Mouse (Mus musculus) midbrain, embryonic 11.5 days (tissue): ENCODE results near the gene Cracr2b. TPM values are rescaled to one million over a fixed set of nuclear protein-coding genes. Genes with fewer than 3 reads are reported as not detected.
"Not testable (repeated sequence)": the region's sequence is repeated elsewhere in the genome, so short reads cannot be mapped to it uniquely, and the experiment has no call there.

Experiments
- ATAC-seq: fragments of 200-750 bp; cut with Nextera tagmentation; 2 replicates; pipeline ENCODE4 v1.8.0; 2017; ENCODE audit warnings: moderate TSS enrichment, moderate library complexity; ENCODE audit not compliant: low FRiP score
- DNase-seq: peaks from one replicate; pipeline ENCODE4 v3.0.0; 2015; ENCODE audit warnings: low spot score; ENCODE audit errors: missing footprints
- H3K27ac ChIP-seq: fragments of 300-500 bp; sonication (generic); 2 replicates; pipeline ENCODE4 v1.5.1; 2014; ENCODE audit warnings: low read depth, low read length
- H3K27me3 ChIP-seq: fragments of 300-500 bp; sonication (generic); 2 replicates; pipeline ENCODE4 v1.6.1; 2014; ENCODE audit warnings: mild to moderate bottlenecking, low read length, moderate library complexity, mixed read lengths; ENCODE audit not compliant: control insufficient read depth, insufficient read depth
- H3K36me3 ChIP-seq: fragments of 300-500 bp; sonication (generic); 2 replicates; pipeline ENCODE4 v1.6.1; 2014; ENCODE audit warnings: mild to moderate bottlenecking, low read length, moderate library complexity, mixed read lengths; ENCODE audit not compliant: control insufficient read depth, insufficient read depth
- H3K4me1 ChIP-seq: fragments of 300-500 bp; sonication (generic); 2 replicates; pipeline ENCODE4 v1.6.1; 2014; ENCODE audit warnings: low read length; ENCODE audit not compliant: control insufficient read depth, insufficient read depth
- H3K4me2 ChIP-seq: fragments of 300-500 bp; sonication (generic); 2 replicates; pipeline ENCODE4 v1.6.1; 2014; ENCODE audit warnings: mild to moderate bottlenecking, moderate library complexity
- H3K4me3 ChIP-seq: fragments of 300-500 bp; sonication (generic); 2 replicates; pipeline ENCODE4 v1.5.1; 2014; ENCODE audit warnings: low read depth, low read length
- H3K9ac ChIP-seq: fragments of 300-500 bp; sonication (generic); 2 replicates; pipeline ENCODE4 v1.6.1; 2014; ENCODE audit warnings: low read length
- H3K9me3 ChIP-seq: fragments of 300-500 bp; sonication (generic); 2 replicates; pipeline ENCODE4 v1.6.1; 2016; ENCODE audit warnings: low read length; ENCODE audit not compliant: control insufficient read depth
- WGBS: fragments of 180-500 bp; shearing (Covaris S2); extraction: QIAGEN DNeasy Blood & Tissue Kit; methylation state at CpG from one replicate; pipeline ENCODE4 v1.1.7; 2014; 5-methylcytosine and 5-hydroxymethylcytosine counted together
- polyA plus RNA-seq: library from polyadenylated mRNA; unstranded; fragments of >200 nt; fragmentation: Nextera tagmentation; extraction: Ambion mirVana; gene quantifications from 2 replicates; pipeline ENCODE4 v1.2.1, GENCODE M21; 2014

The Cracr2b gene
- polyA plus RNA-seq, 1 experiment from 2014 or later, result 5.3 TPM

DNA sequence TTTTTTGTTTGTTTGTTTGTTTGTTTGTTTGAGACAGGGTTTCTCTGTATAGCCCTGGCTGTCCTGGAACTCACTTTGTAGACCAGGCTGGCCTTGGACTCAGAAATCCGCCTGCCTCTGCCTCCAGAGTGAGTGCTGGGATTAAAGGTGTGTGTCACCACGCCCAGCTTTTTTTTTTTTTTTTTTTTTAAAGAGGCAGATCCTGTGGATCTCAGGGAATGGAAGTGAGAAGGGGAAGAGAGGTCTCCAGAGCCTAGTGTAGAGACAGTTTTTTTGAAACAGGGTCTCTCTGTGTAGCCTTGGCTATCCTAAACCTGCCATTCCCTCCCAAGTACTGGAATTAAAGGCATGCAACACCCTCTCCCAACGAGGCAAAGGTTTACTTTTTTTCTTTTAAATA is 14.5 kb upstream of the Cracr2b start:
- H3K4me2 ChIP-seq, DNase-seq, H3K27me3 ChIP-seq, ATAC-seq, H3K4me3 ChIP-seq, H3K9ac ChIP-seq, H3K27ac ChIP-seq, H3K9me3 ChIP-seq: not testable (repeated sequence)
- Histone ChIP-seq H3K36me3 (peaks cover 14% of the 10 kb centered on the region), H3K4me1 (peaks cover 22% of the 10 kb centered on the region)
- 92% methylated on average over 3 of the region's 3 CpGs for WGBS

DNA sequence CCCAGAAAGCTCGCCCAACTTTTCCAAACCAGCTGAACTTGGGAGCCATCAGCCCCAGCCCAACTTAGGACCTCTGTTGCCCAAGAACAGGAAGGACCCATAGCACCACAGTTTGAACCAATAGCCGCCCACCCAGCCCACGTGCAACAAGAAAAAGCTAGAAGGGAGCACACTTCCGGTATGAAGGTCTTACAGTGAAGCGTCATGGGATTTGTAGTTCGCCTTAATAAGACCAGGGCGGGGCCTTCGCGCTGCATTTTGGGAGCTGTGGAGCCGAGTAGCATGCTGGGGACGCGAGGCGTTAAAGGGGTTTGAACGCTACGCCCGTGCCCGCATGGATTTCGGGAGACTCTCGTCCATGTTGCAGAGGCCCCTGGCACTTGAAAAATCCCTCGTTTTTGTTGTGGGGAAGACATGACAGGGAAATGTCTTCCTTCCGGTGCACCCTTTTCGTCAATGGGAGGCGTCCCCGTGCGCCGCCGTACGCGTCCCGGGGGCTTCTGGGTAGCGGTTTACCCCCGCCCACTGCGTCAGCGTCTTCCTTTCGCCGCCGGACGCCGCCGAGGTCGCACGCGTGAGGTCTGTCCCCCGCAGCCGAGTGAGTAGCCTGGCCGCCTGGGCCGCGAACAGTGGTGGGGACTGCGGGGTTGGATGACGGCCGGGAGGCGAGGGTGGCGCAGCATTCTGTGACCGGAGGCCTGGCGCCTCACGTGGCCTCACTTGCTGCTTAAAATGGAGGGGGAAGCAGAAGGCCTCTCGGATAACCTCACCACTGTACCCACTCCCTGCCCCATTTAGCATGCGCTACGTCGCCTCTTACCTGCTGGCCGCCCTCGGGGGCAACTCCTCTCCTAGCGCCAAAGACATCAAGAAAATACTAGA is 13.5 kb upstream of the Cracr2b start, which contains the start of gene Rplp2:
TSS of gene Rplp2 (plus strand) at position 261 of the 882 bp plus-strand sequence.
- peak; percentile 91 for ATAC-seq
- peak; percentile 99 for DNase-seq
- peak within 1 kb of the TSS; percentile 83 for H3K4me3 ChIP-seq
- peak within 1 kb of the TSS; percentile 62 for H3K27ac ChIP-seq
- no peaks in the 10 kb centered on the region for H3K27me3 ChIP-seq
- H3K9me3 ChIP-seq, result no peaks in the 10 kb centered on the region
- H3K4me2 ChIP-seq, result peak within 1 kb of the TSS; percentile 86
- WGBS, result under 1% methylated on average over 63 of the region's 63 CpGs
- peaks cover 14% of the 10 kb centered on the region for H3K36me3 ChIP-seq
- peaks cover 22% of the 10 kb centered on the region for H3K4me1 ChIP-seq
- H3K9ac ChIP-seq, result peak within 1 kb of the TSS; percentile 91

DNA sequence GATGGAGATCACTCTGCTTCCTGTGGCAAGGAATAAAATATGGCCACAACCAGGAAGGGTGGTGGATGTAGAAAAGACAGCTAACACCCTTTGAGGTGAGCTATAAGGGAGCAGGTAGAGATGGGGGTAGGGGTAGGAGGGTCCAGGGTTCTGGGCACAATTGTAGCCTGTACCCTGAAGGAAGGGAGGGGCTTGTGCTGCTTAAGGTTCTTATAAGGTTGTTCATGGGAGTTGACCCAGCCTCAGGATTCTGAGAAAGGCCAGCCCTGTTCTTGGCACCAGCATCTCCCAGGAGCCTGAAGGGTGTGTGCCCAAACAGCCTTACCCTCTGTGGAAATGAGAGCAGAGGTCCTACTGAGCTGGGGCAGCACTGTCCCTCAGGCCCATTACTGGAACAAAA is 9.0 kb upstream of the Cracr2b start:
- DNase-seq, result no peak
- no peak for ATAC-seq
- Histone ChIP-seq H3K4me1 (peaks cover 19% of the 10 kb centered on the region), H3K27ac (no peak overlapping the region), H3K27me3 (0 out of 2 replicates have a peak, but pooled peaks cover 2% of the 10 kb centered on the region), H3K4me2 (no peak overlapping the region), H3K9me3 (no peaks in the 10 kb centered on the region), H3K36me3 (peaks cover 14% of the 10 kb centered on the region), H3K9ac (no peak overlapping the region), H3K4me3 (no peak overlapping the region)

GRCm38 (mm10) chr7:141453636-141454035 is 7.3 kb upstream of the Cracr2b start:
- H3K9me3 ChIP-seq, result no peaks in the 10 kb centered on the region
- ATAC-seq (no peak), DNase-seq (no peak)
- peaks cover 12% of the 10 kb centered on the region for H3K36me3 ChIP-seq
- H3K9ac ChIP-seq, result no peak overlapping the region
- 82% methylated on average over 2 of the region's 2 CpGs for WGBS
- H3K4me2 ChIP-seq, result no peak overlapping the region
- H3K4me1 ChIP-seq, result peaks cover 12% of the 10 kb centered on the region
- H3K4me3 ChIP-seq, result no peak overlapping the region
- H3K27me3 ChIP-seq, result 0 out of 2 replicates have a peak, but pooled peaks cover 2% of the 10 kb centered on the region
- no peak overlapping the region for H3K27ac ChIP-seq

GRCm38 (mm10) chr7:141454967-141455551 is 5.8 kb upstream of the Cracr2b start, which contains the start of gene Pnpla2:
Gene Pnpla2, plus strand, starts transcription at chr7:141455198.
- Histone ChIP-seq H3K4me3 (peak within 1 kb of the TSS; percentile 62), H3K9me3 (no peaks in the 10 kb centered on the region), H3K36me3 (peaks cover 6% of the 10 kb centered on the region), H3K4me2 (peak within 1 kb of the TSS; percentile 98), H3K27me3 (peaks cover 3% of the 10 kb centered on the region), H3K9ac (peak within 1 kb of the TSS; percentile 76), H3K27ac (no peak within 1 kb of the TSS), H3K4me1 (peaks cover 8% of the 10 kb centered on the region)
- WGBS, result under 1% methylated on average over 45 of the region's 45 CpGs
- DNase-seq (peak; percentile 98), ATAC-seq (peak; percentile 80)

- Histone ChIP-seq H3K27ac (no peak overlapping the region), H3K27me3 (peaks cover 10% of the 10 kb centered on the region), H3K4me2 (peak overlapping the region; percentile 98), H3K36me3 (peaks cover 2% of the 10 kb centered on the region), H3K9ac (peak overlapping the region; percentile 76), H3K4me3 (peak overlapping the region; percentile 62), H3K9me3 (no peaks in the 10 kb centered on the region), H3K4me1 (peaks cover 8% of the 10 kb centered on the region)
- ATAC-seq, result peak; percentile 47
- WGBS, result 2% methylated on average over 23 of the region's 23 CpGs
- DNase-seq, result no peak
Observed at GRCm38 (mm10) chr7:141455610-141456314, 5.1 kb upstream of the Cracr2b start.

- H3K9ac ChIP-seq, result no peak overlapping the region
- 91% methylated on average over 6 of the region's 6 CpGs for WGBS
- DNase-seq (no peak), ATAC-seq (no peak)
- H3K27ac ChIP-seq, result no peak overlapping the region
- H3K27me3 ChIP-seq, result peaks cover 20% of the 10 kb centered on the region
- peaks cover 10% of the 10 kb centered on the region for H3K4me1 ChIP-seq
- H3K4me3 ChIP-seq, result no peak overlapping the region
- H3K4me2 ChIP-seq, result no peak overlapping the region
- H3K36me3 ChIP-seq, result no peaks in the 10 kb centered on the region; the same call in 1 of the 2 replicates
- H3K9me3 ChIP-seq, result no peaks in the 10 kb centered on the region
Observed at GRCm38 (mm10) chr7:141456739-141457138, 4.2 kb upstream of the Cracr2b start.

DNA sequence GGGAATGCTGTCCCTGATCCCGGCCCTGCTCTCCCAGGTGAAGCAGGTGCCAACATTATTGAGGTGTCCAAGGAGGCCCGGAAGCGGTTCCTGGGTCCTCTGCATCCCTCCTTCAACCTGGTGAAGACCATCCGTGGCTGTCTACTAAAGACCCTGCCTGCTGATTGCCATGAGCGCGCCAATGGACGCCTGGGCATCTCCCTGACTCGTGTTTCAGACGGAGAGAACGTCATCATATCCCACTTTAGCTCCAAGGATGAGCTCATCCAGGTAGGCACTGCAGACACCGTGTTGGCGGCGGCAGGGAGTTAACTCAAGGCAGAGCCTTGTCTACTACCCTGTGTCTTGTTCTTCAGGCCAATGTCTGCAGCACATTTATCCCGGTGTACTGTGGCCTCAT is 3.7 kb upstream of the Cracr2b start:
- Histone ChIP-seq H3K4me2 (no peak overlapping the region), H3K4me3 (no peak overlapping the region), H3K9ac (no peak overlapping the region), H3K27ac (no peak overlapping the region), H3K27me3 (peaks cover 25% of the 10 kb centered on the region), H3K9me3 (no peaks in the 10 kb centered on the region), H3K4me1 (peaks cover 13% of the 10 kb centered on the region), H3K36me3 (no peaks in the 10 kb centered on the region; the same call in 1 of the 2 replicates)
- WGBS, result 90% methylated on average over 14 of the region's 14 CpGs
- no peak for ATAC-seq
- DNase-seq, result no peak
